Mouse (Mus musculus) cerebellum, adult 9-10 months (tissue): Measurements from ENCODE around the gene Ciart.
"Not testable (repeated sequence)": the region's sequence is repeated elsewhere in the genome, so short reads cannot be mapped to it uniquely, and the experiment has no call there.

ENCODE experiments used
- DNase-seq: peaks from one replicate; pipeline ENCODE4 v3.0.0; 2022

The Ciart gene

DNA sequence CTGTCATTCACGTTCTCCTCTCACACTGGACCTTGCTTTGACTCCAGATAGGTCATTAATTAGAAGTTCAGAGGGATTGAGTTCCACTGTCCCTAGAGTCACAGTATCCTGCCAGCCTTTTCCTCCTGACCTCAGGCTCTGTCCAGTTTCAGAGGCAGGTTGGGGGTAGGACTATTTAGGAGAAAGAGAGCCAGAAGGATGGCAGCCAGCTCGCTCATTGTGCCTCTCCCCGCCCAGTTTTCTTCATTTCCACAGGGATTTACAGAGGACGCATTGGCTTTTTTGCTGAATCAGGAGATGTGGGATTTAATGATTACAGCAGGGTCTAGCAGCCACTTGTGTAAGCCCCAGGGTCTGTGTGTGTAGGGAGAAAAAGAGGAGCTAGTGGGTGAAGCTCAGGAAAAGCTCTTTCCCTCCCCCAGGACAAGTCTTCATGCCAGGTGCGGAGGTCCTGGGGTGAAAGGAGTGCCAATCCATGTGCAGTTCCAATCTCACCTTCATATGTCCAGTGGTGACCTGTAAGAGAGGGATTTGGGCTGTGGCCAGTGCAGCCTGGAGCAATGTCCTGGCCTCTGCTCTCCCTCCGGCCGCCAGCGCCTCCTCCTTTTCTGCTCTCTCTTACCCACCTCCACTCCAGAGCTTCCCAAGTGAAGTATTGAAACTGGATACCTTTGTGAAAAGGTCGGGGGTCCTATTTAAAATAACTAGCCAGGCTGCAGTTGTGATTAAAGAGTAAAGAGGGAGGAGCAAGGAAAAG, 19.7 kb upstream of the Ciart start:
- no peak for DNase-seq

DNA sequence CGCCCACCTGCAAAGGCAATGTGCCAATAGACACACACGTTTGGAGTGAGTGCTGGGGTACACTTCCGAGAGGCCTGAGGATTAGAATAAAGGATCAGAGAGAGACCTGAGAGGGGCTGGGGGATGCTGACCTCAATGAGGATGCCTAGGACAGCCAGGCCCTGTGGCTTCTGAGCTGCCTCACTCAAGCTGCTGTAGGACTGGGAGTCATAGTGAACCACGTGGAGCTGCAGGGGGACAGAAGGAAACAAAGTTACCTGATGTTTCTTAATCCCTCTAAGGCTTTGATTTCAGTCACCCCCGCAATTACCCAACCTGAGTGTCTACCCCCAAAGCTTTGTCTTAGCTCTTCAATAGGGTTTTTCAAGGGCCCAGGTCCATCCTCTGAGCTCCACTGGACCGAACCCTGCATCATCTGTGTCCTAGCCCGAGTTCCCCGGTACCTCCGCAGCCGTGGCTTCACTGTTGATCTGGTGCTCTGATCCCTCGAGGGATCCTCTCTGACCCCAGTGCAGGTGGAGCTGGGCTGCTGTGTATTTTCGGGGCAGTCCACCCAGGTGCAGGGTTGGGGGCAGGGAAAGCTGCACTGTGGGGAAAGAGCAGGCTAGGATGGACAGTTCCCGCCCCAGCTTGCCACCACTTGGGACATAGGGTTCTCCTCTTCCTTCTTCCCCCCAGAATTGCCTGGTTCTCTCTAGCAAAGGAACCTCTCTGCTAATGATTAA, 17.9 kb upstream of the Ciart start:
- no peak for DNase-seq

DNA sequence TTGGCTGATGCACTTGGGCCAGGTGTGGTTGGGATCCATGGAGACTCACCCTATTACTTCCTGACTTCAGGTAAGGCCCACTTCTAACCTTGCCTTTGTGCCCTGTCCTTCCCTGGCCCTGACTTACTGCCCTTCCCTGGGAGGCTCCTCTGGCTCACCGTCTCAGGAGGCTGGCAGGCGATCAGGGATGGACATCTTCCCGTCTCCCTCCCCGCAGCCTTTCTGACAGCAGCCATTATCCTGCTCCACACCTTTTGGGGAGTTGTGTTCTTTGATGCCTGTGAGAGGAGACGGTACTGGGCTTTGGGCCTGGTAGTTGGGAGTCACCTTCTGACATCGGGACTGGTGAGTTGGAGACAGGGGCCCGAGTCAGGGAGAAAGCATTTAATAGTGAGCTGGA, 13.4 kb upstream of the Ciart start:
- DNase-seq: not testable (repeated sequence)

DNA sequence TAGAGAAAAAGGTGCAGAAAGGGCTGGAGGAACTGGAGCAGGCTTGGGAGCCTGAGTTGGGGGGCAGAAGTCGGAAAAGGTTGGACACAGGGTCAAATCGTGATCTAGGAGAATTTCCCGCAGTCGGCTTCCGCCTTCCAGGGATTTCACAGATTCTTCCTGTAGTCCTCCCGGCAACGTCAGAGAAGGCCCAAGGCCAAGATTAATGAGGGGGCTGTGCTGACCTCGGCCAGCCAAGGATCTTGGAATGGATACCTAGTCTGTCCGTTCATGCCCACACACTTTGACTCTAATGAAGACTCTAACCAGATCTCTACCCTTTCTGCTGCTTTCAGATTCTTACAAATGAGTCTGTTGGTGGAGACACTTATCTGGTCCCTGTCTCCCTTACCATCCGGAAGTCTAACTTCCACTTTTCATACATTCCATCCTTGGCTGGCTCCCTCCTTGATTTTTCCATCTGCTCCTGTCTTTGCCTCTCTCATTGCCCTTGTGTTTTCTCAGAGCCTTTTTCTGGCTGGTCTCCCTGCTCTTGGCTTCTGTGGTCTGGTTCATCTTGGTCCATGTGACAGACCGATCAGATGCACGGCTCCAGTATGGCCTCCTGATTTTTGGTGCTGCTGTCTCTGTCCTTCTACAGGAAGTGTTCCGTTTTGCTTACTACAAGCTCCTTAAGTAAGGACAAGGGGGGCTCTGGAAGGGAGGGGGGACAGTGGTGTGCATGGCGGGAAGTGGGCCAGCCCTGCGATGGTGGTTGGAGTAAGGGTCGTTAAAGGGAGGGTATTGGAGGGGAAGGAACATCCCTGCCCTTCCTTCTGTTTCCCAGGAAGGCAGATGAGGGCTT, 12.5 kb upstream of the Ciart start:
- DNase-seq: peak; percentile 75

DNA sequence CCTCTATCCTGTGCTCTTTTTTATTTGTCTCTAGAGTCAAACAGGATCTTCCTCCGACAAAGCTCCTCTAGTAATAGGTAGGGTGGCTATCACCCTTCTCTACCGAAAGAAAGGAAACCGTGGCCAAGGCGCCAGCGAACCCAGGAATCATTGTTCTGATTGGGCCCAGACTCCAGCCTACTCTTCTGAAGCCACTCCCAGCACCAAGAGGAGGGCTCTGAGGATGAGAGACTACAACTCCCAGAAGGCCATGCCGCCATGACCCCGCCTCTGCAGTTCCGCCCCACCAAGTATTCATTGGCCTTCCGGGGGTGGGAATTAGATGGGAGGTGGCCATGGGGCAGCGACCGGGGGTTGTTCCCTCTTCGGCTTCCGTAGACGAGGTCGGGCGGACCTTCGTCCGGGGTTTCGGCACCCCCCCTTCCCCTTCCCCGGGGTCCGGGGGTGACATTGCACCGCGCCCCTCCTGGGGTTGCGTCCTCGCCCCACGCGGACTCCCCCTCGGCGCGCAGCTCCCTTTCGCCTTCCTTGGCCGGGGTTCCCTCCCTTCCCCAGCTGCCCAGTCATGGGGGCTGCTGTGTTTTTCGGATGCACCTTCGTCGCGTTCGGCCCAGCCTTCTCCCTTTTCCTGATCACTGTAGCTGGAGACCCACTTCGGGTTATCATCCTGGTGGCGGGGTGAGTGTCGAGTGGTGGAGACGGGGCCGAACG, 11.7 kb upstream of the Ciart start, which contains the start of gene Aph1a:
TSS of gene Aph1a (plus strand) at position 364 of the 711 bp plus-strand sequence.
- DNase-seq: peak; percentile 98

DNA sequence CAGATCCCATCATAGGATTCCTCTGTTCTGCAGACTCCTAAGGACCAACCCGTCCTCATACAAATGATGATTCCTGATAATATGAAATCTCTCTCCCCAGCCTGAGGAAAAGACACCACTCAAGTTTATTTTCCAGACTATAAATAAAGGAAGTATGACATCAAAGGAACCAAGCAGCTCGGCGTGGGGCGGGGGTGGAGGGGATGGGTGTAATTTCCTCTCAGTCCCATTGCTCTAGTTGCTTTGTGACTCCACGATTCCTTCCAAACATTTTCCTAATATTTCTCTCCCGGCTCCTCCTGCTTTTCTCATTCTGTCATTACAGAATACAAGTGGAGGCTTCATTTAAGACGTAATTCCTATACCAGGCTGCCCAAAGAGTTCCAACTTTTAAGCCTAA, 11.1 kb upstream of the Ciart start:
- no peak for DNase-seq

DNA sequence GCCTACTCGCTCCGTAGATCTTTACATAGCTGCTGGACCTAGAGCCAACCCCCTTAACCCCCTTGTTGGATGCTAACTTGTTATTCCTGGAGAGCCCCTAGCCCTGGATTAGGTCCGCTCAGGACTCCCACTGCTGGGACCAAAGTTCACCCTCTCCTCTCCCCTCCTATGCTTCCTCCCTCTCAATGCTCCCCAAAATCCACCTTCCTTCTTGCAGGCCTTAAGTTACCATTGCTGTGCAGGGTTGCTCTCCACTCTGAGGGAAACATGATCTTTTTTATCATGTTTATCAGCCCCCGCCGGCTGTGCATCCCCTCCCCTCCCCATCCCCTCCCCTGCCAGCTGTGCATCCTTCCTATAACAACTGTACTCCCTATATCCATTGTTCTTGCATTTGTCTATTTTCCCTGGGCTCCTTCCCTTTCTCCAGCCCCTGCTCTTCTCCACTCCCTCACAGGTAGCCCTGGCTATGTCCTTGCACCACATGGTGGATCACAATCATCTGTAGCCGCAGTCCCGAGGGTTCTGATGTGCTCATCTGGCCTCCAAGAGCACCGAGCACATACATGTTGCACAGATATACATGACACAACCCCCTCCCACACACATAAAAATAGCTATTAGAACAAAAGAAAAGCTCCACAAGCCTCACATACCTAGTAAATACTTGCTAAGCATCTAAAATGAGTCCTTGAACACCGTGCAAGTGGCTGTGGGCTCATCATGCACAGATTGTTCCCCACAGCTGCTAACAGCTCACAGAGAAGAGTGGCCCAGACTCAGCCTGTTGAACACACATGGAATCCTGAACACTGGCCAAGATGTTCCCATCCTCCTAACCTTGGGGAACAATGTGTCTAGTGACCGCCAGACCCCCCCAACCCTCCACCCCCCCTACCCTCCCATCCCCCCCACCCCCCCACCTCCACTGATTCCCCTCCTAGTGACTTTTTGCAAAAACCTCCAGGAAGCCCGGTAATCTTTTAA, 10.3 kb upstream of the Ciart start:
- peak; percentile 59 for DNase-seq

DNA sequence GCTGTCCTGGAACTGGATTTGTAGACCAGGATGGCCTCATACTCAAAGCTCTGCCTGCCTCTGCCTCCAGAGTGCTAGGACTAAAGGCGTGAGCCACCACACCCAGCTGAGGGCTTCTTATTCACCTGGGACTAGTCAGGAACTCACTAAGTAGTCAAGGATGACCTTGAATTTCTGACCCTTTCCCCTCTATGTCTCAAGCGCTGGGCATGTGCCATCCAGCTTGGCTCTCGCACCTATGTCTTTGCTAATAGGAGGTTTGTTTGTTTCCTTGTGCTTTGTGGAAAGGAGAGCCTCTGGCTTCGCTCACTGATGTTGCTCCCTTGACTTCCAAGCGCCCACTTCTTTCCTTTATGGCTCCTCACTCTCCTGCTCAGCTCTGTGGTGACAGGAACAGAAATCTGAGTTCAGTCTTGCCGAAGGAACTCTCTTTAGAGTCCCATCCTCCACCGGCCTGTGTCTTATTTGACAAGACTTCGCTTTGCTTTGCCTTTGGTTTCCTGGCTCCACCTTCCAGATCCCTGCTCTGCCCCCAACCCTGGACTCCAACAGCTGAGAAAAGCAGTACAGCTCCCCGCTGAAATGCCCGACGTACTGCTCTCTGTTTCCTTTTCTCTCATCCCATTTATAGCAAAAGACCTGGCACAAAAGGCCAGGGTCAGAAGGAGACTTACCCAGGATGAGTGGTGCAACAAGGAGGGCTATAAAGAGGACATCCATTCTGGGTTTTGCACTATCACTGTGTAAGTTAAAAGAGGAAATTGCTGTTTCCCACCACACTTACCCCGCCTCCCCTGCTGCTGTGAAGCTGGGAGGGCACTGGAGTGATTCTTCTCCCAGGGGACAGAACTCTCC, 9.4 kb upstream of the Ciart start, which contains the start of gene BC028528:
TSS of gene BC028528 (minus strand) at position 795 of the 855 bp plus-strand sequence.
- DNase-seq: no peak

DNA sequence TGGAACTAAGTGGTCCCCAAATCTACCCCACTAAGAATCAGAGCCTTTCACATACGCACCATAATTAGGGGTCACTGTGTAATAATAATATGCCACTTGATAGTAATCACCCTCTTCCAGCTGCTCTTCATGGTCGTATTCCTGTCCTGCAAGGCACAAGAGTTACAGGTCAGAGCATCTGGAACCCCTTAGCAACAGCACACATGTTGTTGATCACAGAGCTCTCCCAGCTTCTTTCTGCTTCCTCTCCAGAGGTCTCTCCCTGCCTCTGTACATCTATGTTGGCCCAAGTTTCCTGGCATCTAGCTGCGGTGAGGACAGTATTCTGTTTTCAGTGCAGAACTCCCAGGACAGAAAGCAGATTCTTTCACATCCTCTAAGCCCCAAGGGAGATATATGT, 7.6 kb upstream of the Ciart start:
- DNase-seq: no peak

DNA sequence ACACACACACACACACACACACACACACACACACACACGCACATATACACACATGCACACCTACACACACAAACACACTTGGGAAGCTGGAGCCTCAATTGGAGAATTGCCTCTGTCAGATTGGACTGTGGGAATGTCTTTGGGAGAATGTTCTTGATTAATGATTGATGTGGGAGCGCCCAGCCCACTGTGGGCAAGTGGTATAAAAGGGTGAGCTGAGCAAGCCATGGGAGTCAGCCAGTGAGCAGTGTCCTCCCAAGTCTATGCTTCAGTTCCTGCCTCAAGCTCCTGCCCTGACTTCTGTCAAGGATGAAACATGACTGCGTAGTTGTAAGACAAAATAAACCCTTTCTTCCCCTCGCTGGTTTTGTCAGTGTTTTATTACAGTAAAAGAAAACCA, 5.5 kb upstream of the Ciart start:
- DNase-seq: no peak

DNA sequence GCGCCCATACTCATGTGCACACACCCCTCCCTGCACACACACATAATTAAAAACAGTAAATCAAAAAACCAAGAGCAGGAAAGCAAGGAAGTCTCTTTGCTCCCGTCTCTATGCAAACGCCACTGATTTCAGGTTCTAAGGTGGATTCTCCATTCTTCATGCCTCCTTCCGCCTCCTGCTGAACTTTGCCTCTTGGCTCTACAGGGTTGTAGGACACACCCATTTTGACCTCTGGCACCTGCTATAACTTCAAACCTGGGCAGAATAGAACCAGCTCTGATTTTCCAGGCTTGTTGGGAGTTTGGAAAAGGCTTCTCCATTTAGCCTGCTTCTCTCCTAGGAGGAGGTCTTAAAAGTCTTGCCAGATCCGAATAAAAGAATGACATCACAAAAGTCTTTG, 2.3 kb upstream of the Ciart start:
- DNase-seq: no peak

DNA sequence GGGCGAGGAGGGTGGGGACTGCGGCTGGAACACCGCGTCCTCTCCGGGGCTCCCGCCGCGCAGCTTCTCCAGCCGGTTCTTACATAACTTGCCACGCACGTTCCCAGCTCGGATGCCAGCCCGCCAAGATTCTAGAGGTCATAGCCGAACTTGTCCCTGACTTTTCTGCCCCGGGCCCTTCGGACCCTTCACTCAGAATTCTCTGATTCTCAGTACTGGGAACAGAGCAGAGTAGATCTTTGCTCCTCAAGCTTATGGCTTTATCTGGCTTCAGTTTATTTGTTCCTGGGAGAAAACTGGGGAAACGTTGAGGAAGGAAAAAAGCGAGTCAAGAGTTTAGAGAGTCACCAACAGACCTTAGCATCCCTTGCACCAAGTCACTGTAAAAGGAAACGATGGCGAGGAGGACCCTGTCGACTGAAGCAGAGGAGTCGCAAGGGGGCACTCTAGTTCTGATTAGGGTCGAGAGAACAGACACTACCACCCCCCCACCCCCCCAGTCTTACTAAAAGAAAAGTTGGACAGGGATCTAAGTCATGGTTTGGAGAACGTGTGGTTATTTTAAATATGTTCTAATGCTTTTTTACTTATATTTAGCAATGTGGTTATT, 870 bp upstream of the Ciart start:
- DNase-seq: peak; percentile 82

DNA sequence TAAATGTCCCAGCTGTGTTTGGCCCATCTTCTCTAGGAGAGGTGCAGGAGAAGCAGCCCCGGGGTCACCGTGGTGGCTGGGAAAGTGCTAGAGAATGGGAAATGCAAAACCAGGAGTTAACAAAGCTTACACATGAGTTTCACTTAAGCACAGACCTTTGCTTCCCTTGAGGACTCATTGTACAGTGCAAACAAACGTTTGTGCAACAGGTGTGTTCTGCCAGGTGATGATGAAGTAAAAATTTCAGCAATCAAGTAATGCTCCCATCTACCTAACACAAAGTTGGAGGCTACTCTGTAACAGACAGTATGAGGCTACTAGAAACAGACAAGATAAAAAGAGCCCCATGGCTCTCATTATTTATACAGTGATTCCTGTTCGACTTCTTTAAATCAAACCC, 3.0 kb downstream of the Ciart start:
- DNase-seq: no peak

DNA sequence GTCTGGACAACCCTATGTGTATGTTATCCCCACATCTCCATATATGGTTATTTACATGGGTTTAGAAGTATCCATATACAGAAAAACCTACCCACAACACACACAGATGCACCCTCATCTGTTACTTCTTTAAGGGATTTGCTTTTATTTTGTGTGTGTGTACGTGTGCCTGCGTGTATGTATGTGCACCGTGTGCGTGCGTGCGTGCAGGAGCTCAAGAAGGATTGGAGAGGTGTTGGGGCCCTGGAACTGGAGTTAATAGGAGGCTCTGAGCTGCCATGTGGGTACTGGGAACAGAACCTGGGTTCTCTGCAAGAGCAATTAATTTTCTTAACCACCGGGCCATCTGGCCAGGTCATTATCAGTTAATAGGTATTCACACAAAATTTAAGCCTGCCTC, 10.0 kb downstream of the Ciart start:
- DNase-seq: no peak

DNA sequence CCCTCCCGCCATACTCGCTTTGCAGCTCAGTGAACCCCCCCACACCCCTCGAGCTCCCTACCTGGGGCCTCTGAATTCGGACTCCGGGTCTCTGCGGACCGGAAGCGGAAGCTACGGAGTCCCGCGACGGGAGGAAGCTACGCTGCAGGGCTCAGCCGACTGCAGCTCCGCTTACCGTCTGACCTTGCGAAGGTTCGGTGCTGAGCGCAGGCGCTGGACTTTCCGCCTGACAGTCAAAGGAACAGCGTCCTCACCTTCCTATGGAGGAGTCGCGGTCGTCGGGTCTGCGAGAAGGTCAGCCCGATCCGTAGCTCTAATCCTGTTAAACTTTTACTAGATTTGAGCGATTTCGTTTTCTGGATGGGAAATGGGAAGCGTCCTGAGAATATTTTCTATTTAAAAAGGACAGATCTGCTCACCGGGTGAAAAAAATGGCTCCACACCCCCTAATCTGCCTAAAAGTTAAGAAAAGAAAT, 10.6 kb downstream of the Ciart start, which contains the start of gene Mrps21:
TSS of gene Mrps21 (minus strand) at position 128 of the 476 bp plus-strand sequence.
- DNase-seq: peak; percentile 84

DNA sequence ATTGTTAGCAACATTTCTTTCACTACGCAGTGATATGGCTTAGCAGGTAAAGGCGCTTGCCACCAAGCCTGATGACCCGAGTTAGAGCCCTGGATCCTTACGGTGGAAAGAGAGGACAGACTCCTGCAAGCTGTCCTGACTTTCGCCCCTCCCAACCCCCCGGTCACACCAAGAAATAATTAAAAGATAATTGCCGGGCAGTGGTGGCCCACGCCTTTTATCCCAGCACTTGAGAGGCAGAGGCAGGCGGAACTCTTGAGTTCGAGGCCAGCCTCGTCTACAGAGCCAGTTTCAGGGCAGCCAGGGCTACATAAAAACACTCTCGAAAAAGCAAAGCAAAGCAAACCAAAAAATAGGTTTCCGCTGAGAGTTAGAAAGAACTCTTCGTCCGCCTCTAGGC, 11.1 kb downstream of the Ciart start:
- DNase-seq: no peak

DNA sequence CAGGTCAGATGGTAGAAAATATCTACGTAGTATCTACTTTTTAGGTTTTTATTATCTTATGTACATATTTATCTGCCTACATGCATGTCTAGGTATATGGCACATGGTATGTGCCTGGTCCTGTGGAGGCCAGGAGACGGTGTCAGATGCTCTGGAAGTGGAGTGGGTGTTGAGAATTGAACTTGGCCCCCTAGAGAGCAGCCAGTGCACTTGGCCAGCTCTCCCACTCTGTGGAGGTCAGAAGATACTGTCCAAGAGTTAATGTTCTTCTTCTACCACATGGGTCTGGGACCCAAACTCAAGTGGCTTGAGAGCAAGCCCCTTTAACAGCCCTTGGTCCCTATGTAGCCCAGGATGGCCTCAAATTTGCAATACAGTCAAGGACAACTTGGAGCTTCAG, 14.6 kb downstream of the Ciart start:
- no peak for DNase-seq

DNA sequence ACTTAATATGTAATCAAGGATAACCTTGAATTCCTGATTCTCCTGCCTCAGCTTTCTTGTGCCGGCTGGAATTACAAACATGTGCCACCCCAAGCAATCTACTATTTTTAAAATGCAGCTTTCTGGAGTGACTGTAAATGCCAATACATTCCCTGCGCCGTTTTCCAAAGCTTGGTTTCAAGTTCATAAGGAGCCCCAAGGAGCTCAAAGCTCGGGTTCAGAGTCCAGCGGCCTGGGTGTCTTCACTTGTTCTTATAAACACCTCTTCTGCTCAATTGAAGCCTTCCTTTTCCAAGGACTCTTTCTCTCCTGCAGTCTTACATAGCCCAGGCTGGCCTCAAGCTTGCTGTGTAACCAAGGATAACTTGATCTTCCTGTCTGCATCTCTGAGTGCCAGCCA, 16.0 kb downstream of the Ciart start:
- no peak for DNase-seq

DNA sequence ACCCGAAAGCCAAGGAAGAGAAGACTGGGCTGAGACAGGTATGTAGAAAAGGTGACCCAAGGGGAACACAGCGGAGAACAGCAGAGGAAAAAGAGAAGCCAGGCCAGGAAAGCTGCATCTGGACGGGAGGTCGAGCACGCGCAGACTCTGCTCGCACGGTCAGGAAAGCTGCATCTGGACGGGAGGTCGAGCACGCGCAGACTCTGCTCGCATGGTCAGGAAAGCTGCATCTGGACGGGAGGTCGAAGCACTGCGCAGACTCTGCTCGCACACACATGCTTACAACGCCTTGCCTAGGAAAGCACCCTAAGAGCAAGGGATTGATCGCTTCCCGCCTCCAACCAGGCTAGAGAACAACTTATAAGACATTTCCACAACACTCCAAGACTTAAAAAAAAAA, 16.5 kb downstream of the Ciart start:
- DNase-seq: no peak

DNA sequence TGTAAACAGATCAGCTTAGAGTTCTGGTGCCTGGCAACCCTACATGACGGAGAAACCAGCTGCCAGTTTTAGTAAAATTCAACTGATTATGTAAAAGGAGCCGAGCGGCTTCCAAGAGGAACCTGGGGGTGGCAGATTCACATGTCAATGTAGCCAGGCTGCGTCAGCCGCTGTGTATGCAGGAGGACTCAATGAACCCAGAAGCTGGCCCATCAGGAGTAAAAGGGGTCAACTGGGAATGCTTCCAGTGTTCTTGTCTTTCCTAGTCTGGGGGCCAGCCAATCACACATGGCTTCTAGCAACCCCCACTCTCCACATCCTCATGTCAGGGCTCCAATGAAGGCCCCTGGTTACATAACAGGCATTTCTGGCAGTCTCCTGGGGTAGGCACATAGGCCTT, 17.0 kb downstream of the Ciart start:
- no peak for DNase-seq
